Mouse (Mus musculus) left cerebral cortex, postnatal 36 days (tissue): ENCODE results near the gene Usp35. TPM values are rescaled to one million over a fixed set of nuclear protein-coding genes. Genes with fewer than 3 reads are reported as not detected.
A peak's percentile ranks its signal among the peaks of the same experiment; 100 is the strongest.

Source experiments
- DNase-seq, 2 experiments: peaks; one replicate each; pipeline ENCODE4 v3.0.0; 2021 to 2022; ENCODE audit warnings: low spot score in 2 of 2, mixed read lengths in 1 of 2
- intact Hi-C: fragments of 180-260 bp; cut with DNase I; formaldehyde crosslinking; loops from one replicate; pipeline ENCODE4 v1.15.1; 2025
- total RNA-seq, 2 experiments: library from RNA; stranded (reverse); gene quantifications; 2 replicates each; pipeline ENCODE4 v1.2.3; 2021

Gene Usp35
- total RNA-seq, 2 experiments from 2014 or later = 16.7 to 19.3 TPM

GRCm38 (mm10) chr7:97347464-97347863 is 15.6 kb upstream of the Usp35 start:
- DNase-seq = no peak

GRCm38 (mm10) chr7:97346822-97347166 is 15.0 kb upstream of the Usp35 start:
- DNase-seq = no peak
- intact Hi-C loops = no loop called here

More at GRCm38 (mm10) chr7:97347464-97347863, 15.6 kb upstream of the Usp35 start:
- intact Hi-C loops = no loop called here

GRCm38 (mm10) chr7:97346111-97346821 is 14.4 kb upstream of the Usp35 start:
- DNase-seq = no peak
- intact Hi-C loops = no loop called here

GRCm38 (mm10) chr7:97345229-97345871 is 13.5 kb upstream of the Usp35 start:
- DNase-seq = peak; percentile 85 to 87
- intact Hi-C loops = no loop called here

- intact Hi-C loops = no loop called here
- no peak for DNase-seq
These were observed 12.8 kb upstream of the Usp35 start for GRCm38 (mm10) chr7:97344655-97345054.

GRCm38 (mm10) chr7:97342961-97343360 is 11.1 kb upstream of the Usp35 start:
- DNase-seq = no peak
- intact Hi-C loops = no loop called here

- intact Hi-C loops = no loop called here
- DNase-seq = no peak
These were observed 9.4 kb upstream of the Usp35 start for GRCm38 (mm10) chr7:97340907-97341849.

GRCm38 (mm10) chr7:97339623-97340022 is 7.8 kb upstream of the Usp35 start:
- intact Hi-C loops = no loop called here
- DNase-seq = peak; percentile 30 to 49

GRCm38 (mm10) chr7:97338593-97338992 is 6.8 kb upstream of the Usp35 start:
- no peak for DNase-seq
- intact Hi-C loops = no loop called here

- intact Hi-C loops = no loop called here
- no peak for DNase-seq
These were observed 4.9 kb upstream of the Usp35 start for GRCm38 (mm10) chr7:97336678-97337077.

GRCm38 (mm10) chr7:97334406-97334805 is 2.6 kb upstream of the Usp35 start:
- intact Hi-C loops = no loop called here
- no peak for DNase-seq

GRCm38 (mm10) chr7:97333113-97333898 is 1.5 kb upstream of the Usp35 start:
- no peak for DNase-seq
- intact Hi-C loops = no loop called here

GRCm38 (mm10) chr7:97332667-97333041 is 834 bp upstream of the Usp35 start:
- intact Hi-C loops = no loop called here
- no peak for DNase-seq

- DNase-seq = no peak
- intact Hi-C loops = no loop called here
These were observed 732 bp downstream of the Usp35 start for GRCm38 (mm10) chr7:97330931-97331645.

GRCm38 (mm10) chr7:97329676-97330075 is 2.1 kb downstream of the Usp35 start:
- DNase-seq = no peak
- intact Hi-C loops = no loop called here

GRCm38 (mm10) chr7:97328891-97329588 is 2.8 kb downstream of the Usp35 start:
- no peak for DNase-seq
- intact Hi-C loops = no loop called here

GRCm38 (mm10) chr7:97327376-97327775 is 4.4 kb downstream of the Usp35 start:
- intact Hi-C loops = no loop called here
- DNase-seq = no peak

GRCm38 (mm10) chr7:97325156-97325985 is 6.4 kb downstream of the Usp35 start:
- intact Hi-C loops = no loop called here
- DNase-seq = peak; percentile 49 to 74
